Mouse (Mus musculus) lung, embryonic 14.5 days (tissue): ENCODE results near the gene Umad1. TPM values are rescaled to one million over a fixed set of nuclear protein-coding genes. Genes with fewer than 3 reads are reported as not detected.

ENCODE experiments used
- ATAC-seq: fragments of 200-750 bp; cut with Nextera tagmentation; 2 replicates; pipeline ENCODE4 v1.8.0; 2017; ENCODE audit warnings: mild to moderate bottlenecking, moderate TSS enrichment, moderate library complexity; ENCODE audit not compliant: insufficient read depth
- DNase-seq: peaks from one replicate; pipeline ENCODE4 v3.0.0-alpha.2; 2015
- H3K27ac ChIP-seq: fragments of 300-500 bp; sonication (generic); 2 replicates; pipeline ENCODE4 v1.5.1; 2014; ENCODE audit warnings: low read depth, mild to moderate bottlenecking, moderate library complexity
- H3K27me3 ChIP-seq: fragments of 300-500 bp; sonication (generic); 2 replicates; pipeline ENCODE4 v1.6.1; 2014; ENCODE audit warnings: low read length, control low read depth; ENCODE audit not compliant: insufficient read depth
- H3K36me3 ChIP-seq: fragments of 300-500 bp; sonication (generic); 2 replicates; pipeline ENCODE4 v1.6.1; 2014; ENCODE audit warnings: control low read depth; ENCODE audit not compliant: insufficient read depth
- H3K4me1 ChIP-seq: fragments of 300-500 bp; sonication (generic); 2 replicates; pipeline ENCODE4 v1.6.1; 2014; ENCODE audit warnings: antibody characterized with exemption, control low read depth; ENCODE audit not compliant: insufficient read depth
- H3K4me2 ChIP-seq: fragments of 300-500 bp; sonication (generic); 2 replicates; pipeline ENCODE4 v1.6.1; 2014; ENCODE audit warnings: mild to moderate bottlenecking
- H3K4me3 ChIP-seq: fragments of 300-500 bp; sonication (generic); 2 replicates; pipeline ENCODE4 v1.5.1; 2014; ENCODE audit warnings: low read depth, low read length
- H3K9ac ChIP-seq: fragments of 300-500 bp; sonication (generic); 2 replicates; pipeline ENCODE4 v1.6.1; 2014
- H3K9me3 ChIP-seq: fragments of 300-500 bp; sonication (generic); 2 replicates; pipeline ENCODE4 v1.6.1; 2016; ENCODE audit warnings: low read depth, low read length, control low read depth
- CTCF ChIP-seq: IDR thresholded peaks from 2 replicates; pipeline ENCODE4 v1.5.1; 2016; ENCODE audit warnings: antibody characterized with exemption, low read depth
- WGBS: fragments of 180-500 bp; shearing (Covaris S2); extraction: QIAGEN DNeasy Blood & Tissue Kit; methylation state at CpG from one replicate; pipeline ENCODE4 v1.1.7; 2014; 5-methylcytosine and 5-hydroxymethylcytosine counted together
- polyA plus RNA-seq: library from polyadenylated mRNA; unstranded; fragments of >200 nt; fragmentation: Nextera tagmentation; extraction: Ambion mirVana; gene quantifications from 2 replicates; pipeline ENCODE4 v1.2.1, GENCODE M21; 2014

Gene Umad1
- polyA plus RNA-seq, 1 experiment from 2014 or later: 21.1 TPM

DNA sequence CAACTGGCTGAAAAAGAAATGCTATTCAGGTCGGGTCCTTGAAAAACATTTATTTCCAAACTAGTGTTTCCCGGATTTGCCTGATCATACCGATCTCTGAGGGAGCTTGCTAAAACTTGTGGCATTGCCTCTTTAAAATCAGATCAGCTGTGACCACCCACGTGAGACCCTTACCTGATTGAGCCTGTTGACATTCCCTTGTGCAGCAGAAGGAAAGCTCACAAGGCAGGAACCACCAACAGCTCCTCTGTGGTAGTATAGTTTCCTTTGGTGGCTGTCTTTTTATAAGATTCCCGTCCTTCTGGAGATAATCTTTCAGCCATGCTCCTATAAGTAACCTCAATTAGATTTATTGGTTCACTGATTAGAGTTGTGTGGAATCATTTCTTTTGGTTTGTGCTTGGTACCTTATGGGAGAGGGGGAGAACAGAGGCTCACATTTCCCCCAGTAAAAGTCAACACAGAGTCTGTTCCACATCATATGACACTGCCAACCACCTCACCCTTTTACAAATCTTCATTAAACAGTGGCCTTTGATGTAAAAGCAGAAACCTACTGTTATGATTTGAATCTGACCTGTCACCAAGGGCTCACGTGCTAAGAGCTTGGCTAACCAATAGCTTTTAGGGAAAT is 238.3 kb downstream of the Umad1 start:
- no peaks in the 10 kb centered on the region; the same call in 1 of the 2 replicates for H3K9me3 ChIP-seq
- no peak overlapping the region for H3K9ac ChIP-seq
- H3K4me1 ChIP-seq: no peaks in the 10 kb centered on the region
- H3K36me3 ChIP-seq: no peaks in the 10 kb centered on the region
- TF ChIP-seq CTCF: no peak
- 51% methylated on average over 6 of the region's 6 CpGs for WGBS
- H3K27me3 ChIP-seq: no peaks in the 10 kb centered on the region
- H3K4me2 ChIP-seq: no peak overlapping the region
- ATAC-seq (no peak), DNase-seq (no peak)
- no peak overlapping the region for H3K4me3 ChIP-seq
- H3K27ac ChIP-seq: no peak overlapping the region

DNA sequence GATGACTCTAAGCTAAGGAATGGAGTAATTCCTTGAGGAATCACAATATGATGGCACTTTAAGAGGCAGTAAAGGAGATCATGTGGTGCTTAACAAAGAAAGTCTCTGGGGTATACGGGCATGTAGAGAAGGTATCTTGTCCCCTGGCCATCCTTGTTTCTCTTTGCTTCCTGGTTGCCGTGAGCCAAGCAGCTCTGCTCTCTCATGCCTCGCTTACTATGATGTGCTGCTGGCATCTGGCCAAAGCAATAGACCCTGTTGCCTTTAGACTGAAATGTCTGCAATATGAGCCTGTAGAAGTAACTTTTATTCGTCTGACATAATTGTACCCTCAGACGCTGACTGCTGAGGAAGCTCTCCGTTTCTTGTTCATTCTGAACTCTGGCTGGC is 238.8 kb downstream of the Umad1 start:
- peak; percentile 47; the same call in 1 of the 2 replicates for ATAC-seq
- TF ChIP-seq CTCF: no peak
- no peak overlapping the region for H3K9ac ChIP-seq
- H3K4me1 ChIP-seq: no peaks in the 10 kb centered on the region
- no peak overlapping the region for H3K27ac ChIP-seq
- WGBS: 39% methylated on average over 6 of the region's 6 CpGs
- H3K9me3 ChIP-seq: no peaks in the 10 kb centered on the region; the same call in 1 of the 2 replicates
- H3K4me2 ChIP-seq: no peak overlapping the region
- no peaks in the 10 kb centered on the region for H3K27me3 ChIP-seq
- H3K4me3 ChIP-seq: no peak overlapping the region
- no peaks in the 10 kb centered on the region for H3K36me3 ChIP-seq
- peak; percentile 73 for DNase-seq

DNA sequence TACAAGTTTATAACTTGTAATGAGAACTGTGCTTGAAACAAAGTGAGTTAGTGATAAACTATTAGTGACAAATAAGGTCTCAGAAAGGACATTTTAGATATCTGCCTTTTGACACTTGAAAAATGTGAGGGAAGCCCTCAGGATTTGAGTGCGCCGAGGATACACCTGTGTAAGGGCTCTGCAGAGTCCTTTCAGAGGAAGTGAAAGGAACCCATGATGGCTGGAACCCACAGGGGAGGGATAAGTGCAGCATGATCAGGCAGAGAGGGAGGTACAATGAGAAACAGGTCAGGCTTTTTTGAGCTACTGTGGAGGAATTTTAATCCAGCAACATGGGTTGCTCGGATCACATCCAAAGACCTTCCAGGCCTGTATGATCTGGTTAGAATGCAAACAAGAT is 239.9 kb downstream of the Umad1 start:
- H3K9me3 ChIP-seq: no peaks in the 10 kb centered on the region; the same call in 1 of the 2 replicates
- H3K4me3 ChIP-seq: no peak overlapping the region
- no peak overlapping the region for H3K9ac ChIP-seq
- no peak for TF ChIP-seq CTCF
- no peaks in the 10 kb centered on the region for H3K4me1 ChIP-seq
- no peaks in the 10 kb centered on the region for H3K27me3 ChIP-seq
- no peak overlapping the region for H3K27ac ChIP-seq
- ATAC-seq: no peak
- H3K36me3 ChIP-seq: no peaks in the 10 kb centered on the region
- WGBS: 89% methylated on average over 3 of the region's 3 CpGs
- no peak for DNase-seq
- H3K4me2 ChIP-seq: no peak overlapping the region

DNA sequence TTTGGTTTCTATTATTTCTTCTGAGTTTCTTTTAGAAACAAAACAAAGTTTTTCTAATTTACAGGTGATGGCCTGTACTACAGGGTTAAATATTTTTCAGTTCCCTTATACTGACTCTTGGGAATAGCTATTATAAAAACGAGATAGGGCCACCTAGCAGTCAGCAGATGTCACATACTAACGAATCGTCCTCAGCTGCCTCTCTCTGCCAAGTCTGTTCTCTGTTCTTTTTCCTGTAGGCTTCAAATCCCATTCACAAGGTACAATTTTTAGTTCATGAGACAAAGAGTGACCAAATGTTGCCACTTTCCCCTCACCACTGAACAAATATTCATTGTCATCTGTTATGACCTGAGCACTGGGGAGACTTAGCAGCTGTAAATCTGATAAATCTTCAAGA is 244.9 kb downstream of the Umad1 start:
- Histone ChIP-seq H3K4me3 (no peak overlapping the region), H3K27me3 (no peaks in the 10 kb centered on the region), H3K4me2 (no peak overlapping the region), H3K9me3 (no peaks in the 10 kb centered on the region; the same call in 1 of the 2 replicates), H3K4me1 (no peaks in the 10 kb centered on the region), H3K9ac (no peak overlapping the region), H3K36me3 (no peaks in the 10 kb centered on the region), H3K27ac (no peak overlapping the region)
- TF ChIP-seq CTCF: no peak
- ATAC-seq (no peak), DNase-seq (no peak)
- WGBS: 38% methylated on average over 3 of the region's 3 CpGs

DNA sequence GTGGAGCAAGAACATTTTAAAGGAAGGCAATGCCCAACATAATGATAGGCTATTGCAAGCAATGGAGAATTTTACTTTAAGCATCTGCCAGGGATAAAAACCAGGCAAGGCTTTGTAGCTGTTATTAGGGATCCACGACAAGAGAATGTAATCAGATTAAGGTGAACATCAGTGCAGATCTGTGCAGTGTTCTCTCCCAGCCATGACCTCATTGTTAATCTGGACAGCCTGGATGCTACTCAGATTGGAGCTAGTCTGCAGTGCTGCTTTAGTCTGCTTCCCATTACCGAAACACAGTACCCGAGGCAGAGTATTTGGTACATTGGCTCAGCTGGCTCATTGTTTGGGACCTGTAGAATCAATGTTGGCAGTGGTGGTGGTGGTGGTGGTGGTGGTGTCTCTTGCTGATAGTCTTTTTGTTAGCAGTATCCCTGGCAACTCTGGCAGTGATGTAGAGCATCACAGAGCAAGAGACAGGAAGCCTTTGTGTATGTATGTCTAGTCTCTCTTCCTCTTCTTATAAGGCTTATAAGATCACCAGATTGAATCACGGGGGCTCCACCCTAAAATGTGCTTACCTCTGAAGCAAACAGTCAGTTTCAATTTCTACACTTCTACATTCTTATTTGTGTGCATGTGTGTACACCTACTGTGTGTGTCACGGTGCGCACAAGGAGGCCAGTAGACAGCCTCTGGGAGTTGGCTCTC is 245.6 kb downstream of the Umad1 start:
- DNase-seq (no peak), ATAC-seq (no peak)
- TF ChIP-seq CTCF: no peak
- 88% methylated on average over 6 of the region's 6 CpGs for WGBS
- no peaks in the 10 kb centered on the region; the same call in 1 of the 2 replicates for H3K9me3 ChIP-seq
- no peak overlapping the region for H3K27ac ChIP-seq
- no peak overlapping the region for H3K4me2 ChIP-seq
- H3K9ac ChIP-seq: no peak overlapping the region
- H3K27me3 ChIP-seq: no peaks in the 10 kb centered on the region
- H3K4me1 ChIP-seq: no peaks in the 10 kb centered on the region
- H3K36me3 ChIP-seq: no peaks in the 10 kb centered on the region
- no peak overlapping the region for H3K4me3 ChIP-seq

DNA sequence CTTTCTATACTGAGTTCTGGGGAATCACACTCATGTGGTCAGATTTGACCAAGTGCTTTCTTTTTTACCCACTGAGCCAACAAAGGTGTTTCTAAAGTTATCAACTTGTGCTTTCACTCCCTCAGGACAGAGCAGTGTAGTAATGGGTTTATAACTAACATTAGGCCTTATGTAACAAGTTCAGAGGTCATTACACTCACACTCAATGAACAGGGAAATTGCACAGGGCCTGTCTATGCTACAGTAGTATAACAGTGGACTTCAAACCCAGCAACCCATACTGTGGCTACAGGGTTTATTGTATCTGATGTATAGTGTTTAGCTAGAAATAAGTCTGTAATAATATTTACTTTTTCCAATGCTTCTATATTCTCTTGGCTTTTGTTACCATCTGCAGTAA is 247.5 kb downstream of the Umad1 start:
- Histone ChIP-seq H3K27me3 (no peaks in the 10 kb centered on the region), H3K9me3 (no peaks in the 10 kb centered on the region), H3K4me2 (no peak overlapping the region), H3K36me3 (no peaks in the 10 kb centered on the region), H3K9ac (no peak overlapping the region), H3K4me3 (no peak overlapping the region), H3K27ac (no peak overlapping the region), H3K4me1 (0 out of 2 replicates have a peak, but pooled peaks cover 4% of the 10 kb centered on the region)
- TF ChIP-seq CTCF: no peak
- ATAC-seq (no peak), DNase-seq (no peak)

Other genes with a start within 250 kb of the Umad1 start
- 0.95 and 1.3 TPM in 2 replicates for gene Col28a1, start 66.7 kb upstream of the Umad1 start, polyA plus RNA-seq
- 29.6 and 30.3 TPM in 2 replicates for gene Mios, start 50.1 kb upstream of the Umad1 start, polyA plus RNA-seq
- gene Rpa3, start 115 bp upstream of the Umad1 start, polyA plus RNA-seq: 177 and 191 TPM in 2 replicates
- gene Gm45062, start 162 bp downstream of the Umad1 start, polyA plus RNA-seq: 6.7 and 9.8 TPM in 2 replicates